Mouse (Mus musculus): ENCODE data around the gene Acp6.

Acp6 gene

GRCm38 (mm10) chr3:97196571-97196970, 38.0 kb downstream of the Acp6 start:
- DNase-seq (ENCODE audit: low spot score) = no peak

GRCm38 (mm10) chr3:97199261-97199660, 40.7 kb downstream of the Acp6 start:
- no peak for DNase-seq (ENCODE audit: low spot score)

GRCm38 (mm10) chr3:97201943-97202342, 43.4 kb downstream of the Acp6 start:
- no peak for DNase-seq (ENCODE audit: low spot score)

GRCm38 (mm10) chr3:97203880-97204279, 45.3 kb downstream of the Acp6 start:
- DNase-seq (ENCODE audit: low spot score) = no peak

- DNase-seq (ENCODE audit: low spot score) = no peak
These were observed 47.9 kb downstream of the Acp6 start for GRCm38 (mm10) chr3:97206521-97206920.

- no peak for DNase-seq (ENCODE audit: low spot score)
These were observed 50.8 kb downstream of the Acp6 start for GRCm38 (mm10) chr3:97209351-97209750.

GRCm38 (mm10) chr3:97211177-97211576, 52.6 kb downstream of the Acp6 start:
- DNase-seq (ENCODE audit: low spot score) = no peak

GRCm38 (mm10) chr3:97213871-97214270, 55.3 kb downstream of the Acp6 start:
- no peak for DNase-seq (ENCODE audit: low spot score)

GRCm38 (mm10) chr3:97214439-97214838, 55.9 kb downstream of the Acp6 start:
- no peak for DNase-seq (ENCODE audit: low spot score)

- DNase-seq (ENCODE audit: low spot score) = no peak
These were observed 56.9 kb downstream of the Acp6 start for GRCm38 (mm10) chr3:97215526-97215925.

- DNase-seq (ENCODE audit: low spot score) = no peak
These were observed 64.7 kb downstream of the Acp6 start for GRCm38 (mm10) chr3:97223261-97223660.

GRCm38 (mm10) chr3:97225231-97225630, 66.7 kb downstream of the Acp6 start:
- DNase-seq (ENCODE audit: low spot score) = no peak

- DNase-seq (ENCODE audit: low spot score) = no peak
These were observed 68.1 kb downstream of the Acp6 start for GRCm38 (mm10) chr3:97226719-97227118.
